Mouse (Mus musculus): ENCODE data around the gene Plaur. TPM values are rescaled to one million over a fixed set of nuclear protein-coding genes. Genes with fewer than 3 reads are reported as not detected.

Plaur gene
- polyA plus RNA-seq, 1 experiment: 1.3 TPM

- Histone ChIP-seq H3K4me3 (ENCODE audit: insufficient read depth, low read length) (no peak overlapping the region), H3K27ac (ENCODE audit: insufficient read depth, low read length) (no peak overlapping the region), H3K4me1 (ENCODE audit: control insufficient read depth, insufficient read depth, low read length) (no peaks in the 10 kb centered on the region)
- TF ChIP-seq CTCF (IDR thresholded peaks at IDR 0.05; ENCODE audit: extremely low read depth, insufficient read depth, low read length): no peak
- TF ChIP-seq POLR2A (IDR thresholded peaks at IDR 0.05; ENCODE audit: extremely low read depth, insufficient read depth, low read length): no peak
Measured at GRCm38 (mm10) chr7:24427168-24427567, 35.1 kb upstream of the Plaur start.

GRCm38 (mm10) chr7:24428725-24429124 lies 33.6 kb upstream of the Plaur start:
- H3K27ac ChIP-seq (ENCODE audit: insufficient read depth, low read length): no peak overlapping the region
- no peaks in the 10 kb centered on the region for H3K4me1 ChIP-seq (ENCODE audit: control insufficient read depth, insufficient read depth, low read length)
- no peak overlapping the region for H3K4me3 ChIP-seq (ENCODE audit: insufficient read depth, low read length)
- TF ChIP-seq CTCF (IDR thresholded peaks at IDR 0.05; ENCODE audit: extremely low read depth, insufficient read depth, low read length) (no peak), POLR2A (IDR thresholded peaks at IDR 0.05; ENCODE audit: extremely low read depth, insufficient read depth, low read length) (no peak)

GRCm38 (mm10) chr7:24429413-24430112 lies 32.7 kb upstream of the Plaur start:
- Histone ChIP-seq H3K4me1 (ENCODE audit: control insufficient read depth, insufficient read depth, low read length) (no peaks in the 10 kb centered on the region), H3K4me3 (ENCODE audit: insufficient read depth, low read length) (no peak overlapping the region), H3K27ac (ENCODE audit: insufficient read depth, low read length) (peak overlapping the region; percentile 24; the same call in 1 of the 2 replicates)
- no peak for TF ChIP-seq POLR2A (IDR thresholded peaks at IDR 0.05; ENCODE audit: extremely low read depth, insufficient read depth, low read length)
- TF ChIP-seq CTCF (IDR thresholded peaks at IDR 0.05; ENCODE audit: extremely low read depth, insufficient read depth, low read length): no peak

- Histone ChIP-seq H3K4me1 (ENCODE audit: control insufficient read depth, insufficient read depth, low read length) (no peaks in the 10 kb centered on the region), H3K4me3 (ENCODE audit: insufficient read depth, low read length) (no peak overlapping the region), H3K27ac (ENCODE audit: insufficient read depth, low read length) (no peak overlapping the region)
- TF ChIP-seq POLR2A (IDR thresholded peaks at IDR 0.05; ENCODE audit: extremely low read depth, insufficient read depth, low read length): no peak
- no peak for TF ChIP-seq CTCF (IDR thresholded peaks at IDR 0.05; ENCODE audit: extremely low read depth, insufficient read depth, low read length)
Measured at GRCm38 (mm10) chr7:24430551-24431345, 31.5 kb upstream of the Plaur start.

GRCm38 (mm10) chr7:24431713-24432112 lies 30.6 kb upstream of the Plaur start:
- TF ChIP-seq POLR2A (IDR thresholded peaks at IDR 0.05; ENCODE audit: extremely low read depth, insufficient read depth, low read length) (no peak), CTCF (IDR thresholded peaks at IDR 0.05; ENCODE audit: extremely low read depth, insufficient read depth, low read length) (no peak)
- Histone ChIP-seq H3K4me3 (ENCODE audit: insufficient read depth, low read length) (no peak overlapping the region), H3K27ac (ENCODE audit: insufficient read depth, low read length) (no peak overlapping the region), H3K4me1 (ENCODE audit: control insufficient read depth, insufficient read depth, low read length) (no peaks in the 10 kb centered on the region)

- no peak for TF ChIP-seq POLR2A (IDR thresholded peaks at IDR 0.05; ENCODE audit: extremely low read depth, insufficient read depth, low read length)
- TF ChIP-seq CTCF (IDR thresholded peaks at IDR 0.05; ENCODE audit: extremely low read depth, insufficient read depth, low read length): no peak
- Histone ChIP-seq H3K4me3 (ENCODE audit: insufficient read depth, low read length) (no peak overlapping the region), H3K4me1 (ENCODE audit: control insufficient read depth, insufficient read depth, low read length) (peaks cover 4% of the 10 kb centered on the region), H3K27ac (ENCODE audit: insufficient read depth, low read length) (no peak overlapping the region)
Measured at GRCm38 (mm10) chr7:24435305-24435704, 27.0 kb upstream of the Plaur start.

GRCm38 (mm10) chr7:24437981-24438380 lies 24.3 kb upstream of the Plaur start:
- Histone ChIP-seq H3K4me3 (ENCODE audit: insufficient read depth, low read length) (no peak overlapping the region), H3K4me1 (ENCODE audit: control insufficient read depth, insufficient read depth, low read length) (peaks cover 4% of the 10 kb centered on the region), H3K27ac (ENCODE audit: insufficient read depth, low read length) (peak overlapping the region; percentile 73; the same call in 1 of the 2 replicates)
- TF ChIP-seq POLR2A (IDR thresholded peaks at IDR 0.05; ENCODE audit: extremely low read depth, insufficient read depth, low read length): no peak
- no peak for TF ChIP-seq CTCF (IDR thresholded peaks at IDR 0.05; ENCODE audit: extremely low read depth, insufficient read depth, low read length)

- Histone ChIP-seq H3K4me1 (ENCODE audit: control insufficient read depth, insufficient read depth, low read length) (peaks cover 4% of the 10 kb centered on the region), H3K4me3 (ENCODE audit: insufficient read depth, low read length) (no peak overlapping the region), H3K27ac (ENCODE audit: insufficient read depth, low read length) (no peak overlapping the region)
- TF ChIP-seq CTCF (IDR thresholded peaks at IDR 0.05; ENCODE audit: extremely low read depth, insufficient read depth, low read length): no peak
Measured at GRCm38 (mm10) chr7:24439191-24439590, 23.1 kb upstream of the Plaur start.

GRCm38 (mm10) chr7:24439891-24440290 lies 22.4 kb upstream of the Plaur start:
- TF ChIP-seq POLR2A (IDR thresholded peaks at IDR 0.05; ENCODE audit: extremely low read depth, insufficient read depth, low read length): no peak
- no peak for TF ChIP-seq CTCF (IDR thresholded peaks at IDR 0.05; ENCODE audit: extremely low read depth, insufficient read depth, low read length)
- Histone ChIP-seq H3K4me1 (ENCODE audit: control insufficient read depth, insufficient read depth, low read length) (peaks cover 4% of the 10 kb centered on the region), H3K4me3 (ENCODE audit: insufficient read depth, low read length) (no peak overlapping the region), H3K27ac (ENCODE audit: insufficient read depth, low read length) (no peak overlapping the region)

- TF ChIP-seq POLR2A (IDR thresholded peaks at IDR 0.05; ENCODE audit: extremely low read depth, insufficient read depth, low read length) (no peak), CTCF (IDR thresholded peaks at IDR 0.05; ENCODE audit: extremely low read depth, insufficient read depth, low read length) (peak; percentile 95)
- Histone ChIP-seq H3K4me3 (ENCODE audit: insufficient read depth, low read length) (no peak overlapping the region), H3K27ac (ENCODE audit: insufficient read depth, low read length) (no peak overlapping the region), H3K4me1 (ENCODE audit: control insufficient read depth, insufficient read depth, low read length) (peaks cover 6% of the 10 kb centered on the region)
Measured at GRCm38 (mm10) chr7:24441785-24442184, 20.5 kb upstream of the Plaur start.
